In genomic region chr9:108517931-108518332, GRCm38 (mm10) we compare ENCODE assay signal across 8 mouse cellular contexts. TPM values are rescaled to one million over a fixed set of nuclear protein-coding genes. Genes with fewer than 3 reads are reported as not detected.
DNase-seq lines count a peak whose midpoint lies in the region; ATAC-seq and TF ChIP-seq lines count a peak whose summit lies in the region.

No protein-coding gene starts in this region.

- peak; percentile 3 for ATAC-seq in Patski
- peak; percentile 10; the same call in 1 of the 2 replicates for ATAC-seq in erythroid progenitor cell, adult 5-6 weeks (replicated peaks; ENCODE audit: low FRiP score, poor library complexity, severe bottlenecking)
- peak; percentile 4; the same call in 1 of the 2 replicates for ATAC-seq in intestine, postnatal 0 days
- no peak for ATAC-seq in midbrain, embryonic 11.5 days (ENCODE audit: low FRiP score)

- H3K4me1 ChIP-seq in intestine, postnatal 0 days (replicated peaks; ENCODE audit: control insufficient read depth, insufficient read depth, low read length): no peaks in the 10 kb centered on the region
- peaks cover 16% of the 10 kb centered on the region for H3K4me1 ChIP-seq in midbrain, embryonic 11.5 days (ENCODE audit: control insufficient read depth, insufficient read depth, low read length)

- 0% methylated on average over 13 of the region's 13 CpGs for WGBS in intestine, postnatal 0 days
- 0% methylated on average over 13 of the region's 13 CpGs for WGBS in midbrain, embryonic 11.5 days

- POLR2A ChIA-PET in Patski (lab: Charles Lee): interaction anchor here (0.7 to 2.1 kb wide), 4 partner anchors 10 to 892 kb away, joined by 3 to 8 read pairs (median 4); partner anchors contain the start of genes Ndufaf3 and Qars

- TF ChIP-seq CTCF in Patski (IDR thresholded peaks at IDR 0.05): no peak
- no peak; the same call in 1 of the 2 replicates for TF ChIP-seq CTCF in intestine, postnatal 0 days (IDR thresholded peaks at IDR 0.05; ENCODE audit: low read depth)

- H3K27me3 ChIP-seq in Patski: no peaks in the 10 kb centered on the region
- no peaks in the 10 kb centered on the region for H3K27me3 ChIP-seq in intestine, postnatal 0 days (replicated peaks; ENCODE audit: control insufficient read depth, insufficient read depth, low read length)
- no peaks in the 10 kb centered on the region for H3K27me3 ChIP-seq in midbrain, embryonic 11.5 days (ENCODE audit: control insufficient read depth, insufficient read depth, low read length)

- H3K9me3 ChIP-seq in intestine, postnatal 0 days (ENCODE audit: control insufficient read depth): no peaks in the 10 kb centered on the region
- no peaks in the 10 kb centered on the region for H3K9me3 ChIP-seq in midbrain, embryonic 11.5 days (ENCODE audit: control insufficient read depth, low read length)

- DNase-seq in layer of hippocampus, adult 11-12 months (ENCODE audit: low spot score): peak; percentile 40
- DNase-seq in layer of hippocampus, postnatal 10 days (ENCODE audit: low spot score in 2 of 2): no peak
- peak; percentile 12 for DNase-seq in Patski (ENCODE audit: low read depth, low spot score)
- peak; percentile 96 for DNase-seq in midbrain, embryonic 11.5 days (ENCODE audit: low spot score, missing footprints)
- no peak for DNase-seq in cerebellum, adult 11 months
- no peak for DNase-seq in Muller cell, postnatal 12 days (ENCODE audit: inconsistent ontology term)

- CTCF ChIA-PET in Patski (lab: Charles Lee): no interaction called here

- H3K9ac ChIP-seq in intestine, postnatal 0 days (ENCODE audit: low read depth, low read length): peak overlapping the region; percentile 99
- peak overlapping the region; percentile 97 for H3K9ac ChIP-seq in midbrain, embryonic 11.5 days (ENCODE audit: low read length)

- H3K4me2 ChIP-seq in intestine, postnatal 0 days (replicated peaks; ENCODE audit: low read depth): peak overlapping the region; percentile 69
- peak overlapping the region; percentile 53 for H3K4me2 ChIP-seq in midbrain, embryonic 11.5 days

- peak overlapping the region; percentile 93 for H3K4me3 ChIP-seq in intestine, postnatal 0 days (ENCODE audit: low read depth, low read length)
- peak overlapping the region; percentile 93 for H3K4me3 ChIP-seq in midbrain, embryonic 11.5 days (ENCODE audit: low read depth, low read length)

- peak overlapping the region; percentile 99 for H3K27ac ChIP-seq in intestine, postnatal 0 days (ENCODE audit: low read depth, low read length)
- peak overlapping the region; percentile 99 for H3K27ac ChIP-seq in midbrain, embryonic 11.5 days (ENCODE audit: low read depth, low read length)

- in situ Hi-C loops in Patski (cut with MboI; ENCODE audit: low pct_unique_long_range_greater_than_20kb): no loop called here

- peaks cover 33% of the 10 kb centered on the region for H3K36me3 ChIP-seq in intestine, postnatal 0 days (ENCODE audit: control insufficient read depth, insufficient read depth)
- H3K36me3 ChIP-seq in midbrain, embryonic 11.5 days (ENCODE audit: control insufficient read depth, insufficient read depth, low read length): peaks cover 11% of the 10 kb centered on the region

RNA-seq across cellular contexts. Expression of gene Qrich1, which starts 1.3 kb away (rescaled TPM):
- 100 to 1,000 TPM; 121 to 129 TPM for total RNA-seq in layer of hippocampus, postnatal 10 days (2021)
- polyA plus RNA-seq in Patski (2021): 93.1 TPM
- total RNA-seq in erythroid progenitor cell, adult 5-6 weeks (2015; ENCODE audit: low replicate concordance): 92.6 and 141 TPM in 2 replicates
- 117 and 139 TPM in 2 replicates for total RNA-seq in erythroid progenitor cell, adult 5-6 weeks (2017; ENCODE audit: low replicate concordance)
- polyA plus RNA-seq in intestine, postnatal 0 days (2015; fragmentation: Nextera tagmentation; extraction: Ambion mirVana): 46.8 and 48.7 TPM in 2 replicates
- polyA plus RNA-seq in midbrain, embryonic 11.5 days (2014; fragmentation: Nextera tagmentation; extraction: Ambion mirVana): 160 and 175 TPM in 2 replicates

RNA-seq across cellular contexts. Expression of gene Qars, which starts 10.4 kb away (rescaled TPM):
- total RNA-seq in layer of hippocampus, postnatal 10 days (2021): 10 to 100 TPM; 95.3 to 97.3 TPM
- polyA plus RNA-seq in Patski (2021): 156 TPM
- total RNA-seq in erythroid progenitor cell, adult 5-6 weeks (2015; ENCODE audit: low replicate concordance): 67.5 and 85.1 TPM in 2 replicates
- 78.3 and 79.2 TPM in 2 replicates for total RNA-seq in erythroid progenitor cell, adult 5-6 weeks (2017; ENCODE audit: low replicate concordance)
- 66.4 and 74.7 TPM in 2 replicates for polyA plus RNA-seq in intestine, postnatal 0 days (2015; fragmentation: Nextera tagmentation; extraction: Ambion mirVana)
- polyA plus RNA-seq in midbrain, embryonic 11.5 days (2014; fragmentation: Nextera tagmentation; extraction: Ambion mirVana): 103 TPM in 2 replicates

RNA-seq across cellular contexts. Expression of gene Usp19, which starts 27.5 kb away (rescaled TPM):
- total RNA-seq in layer of hippocampus, postnatal 10 days (2021): 100 to 1,000 TPM; 119 to 125 TPM
- 142 TPM for polyA plus RNA-seq in Patski (2021)
- total RNA-seq in erythroid progenitor cell, adult 5-6 weeks (2015; ENCODE audit: low replicate concordance): 52.6 and 63.7 TPM in 2 replicates
- total RNA-seq in erythroid progenitor cell, adult 5-6 weeks (2017; ENCODE audit: low replicate concordance): 54.7 and 58.7 TPM in 2 replicates
- 17.2 and 17.6 TPM in 2 replicates for polyA plus RNA-seq in intestine, postnatal 0 days (2015; fragmentation: Nextera tagmentation; extraction: Ambion mirVana)
- polyA plus RNA-seq in midbrain, embryonic 11.5 days (2014; fragmentation: Nextera tagmentation; extraction: Ambion mirVana): 62.2 and 63.0 TPM in 2 replicates

RNA-seq across cellular contexts. Expression of gene Lamb2, which starts 38.4 kb away (rescaled TPM):
- 10 to 100 TPM; 36.9 to 39.4 TPM for total RNA-seq in layer of hippocampus, postnatal 10 days (2021)
- 131 TPM for polyA plus RNA-seq in Patski (2021)
- not detected in 2 replicates for total RNA-seq in erythroid progenitor cell, adult 5-6 weeks (2015; ENCODE audit: low replicate concordance)
- total RNA-seq in erythroid progenitor cell, adult 5-6 weeks (2017; ENCODE audit: low replicate concordance): not detected in 2 replicates
- polyA plus RNA-seq in intestine, postnatal 0 days (2015; fragmentation: Nextera tagmentation; extraction: Ambion mirVana): 8.9 and 10.1 TPM in 2 replicates
- polyA plus RNA-seq in midbrain, embryonic 11.5 days (2014; fragmentation: Nextera tagmentation; extraction: Ambion mirVana): 20.1 and 21.4 TPM in 2 replicates

RNA-seq across cellular contexts. Expression of gene Impdh2, which starts 42.2 kb away (rescaled TPM):
- 10 to 100 TPM; 78.2 to 83.9 TPM for total RNA-seq in layer of hippocampus, postnatal 10 days (2021)
- 93.3 TPM for polyA plus RNA-seq in Patski (2021)
- 28.8 and 75.0 TPM in 2 replicates for total RNA-seq in erythroid progenitor cell, adult 5-6 weeks (2015; ENCODE audit: low replicate concordance)
- total RNA-seq in erythroid progenitor cell, adult 5-6 weeks (2017; ENCODE audit: low replicate concordance): 37.1 and 46.5 TPM in 2 replicates
- 50.6 and 50.7 TPM in 2 replicates for polyA plus RNA-seq in intestine, postnatal 0 days (2015; fragmentation: Nextera tagmentation; extraction: Ambion mirVana)
- polyA plus RNA-seq in midbrain, embryonic 11.5 days (2014; fragmentation: Nextera tagmentation; extraction: Ambion mirVana): 182 and 186 TPM in 2 replicates

Comparison
In these comparisons a context has a peak if more than half of its experiments do, and no peak if none do; other contexts are left out.
1. DNase-seq: peak in layer of hippocampus, adult 11-12 months (single experiment), Patski (single experiment) and midbrain, embryonic 11.5 days (single experiment); none in layer of hippocampus, postnatal 10 days (0 of 2), cerebellum, adult 11 months (single experiment) and Muller cell, postnatal 12 days (single experiment).